Mouse (Mus musculus) kidney, adult 2 months (tissue): ENCODE results near the gene Slc29a1. TPM values are rescaled to one million over a fixed set of nuclear protein-coding genes. Genes with fewer than 3 reads are reported as not detected.

Experiments
- DNase-seq: peaks from one replicate; pipeline ENCODE4 v3.0.0; 2021
- H3K27ac ChIP-seq: fragments of 200-500 bp; 2 replicates; pipeline ENCODE4 v1.5.1; 2012; ENCODE audit warnings: low read depth, low read length, control low read depth, inconsistent platforms; ENCODE audit not compliant: insufficient read depth
- H3K27me3 ChIP-seq: fragments of 200-500 bp; replicated peaks from 2 replicates; pipeline ENCODE4 v1.6.1; 2012; ENCODE audit warnings: mild to moderate bottlenecking, moderate library complexity, low read length, inconsistent platforms; ENCODE audit not compliant: control insufficient read depth, insufficient read depth
- H3K36me3 ChIP-seq: fragments of 200-500 bp; 2 replicates; pipeline ENCODE4 v1.6.1; 2012; ENCODE audit warnings: mild to moderate bottlenecking, moderate library complexity, low read length, inconsistent platforms; ENCODE audit not compliant: control insufficient read depth, insufficient read depth
- H3K4me1 ChIP-seq: fragments of 200-500 bp; 2 replicates; pipeline ENCODE4 v1.6.1; 2011; ENCODE audit warnings: low read length; ENCODE audit not compliant: control insufficient read depth, insufficient read depth
- H3K4me3 ChIP-seq: fragments of 200-500 bp; 2 replicates; pipeline ENCODE4 v1.5.1; 2011; ENCODE audit warnings: mild to moderate bottlenecking, low read depth, low read length, control low read depth; ENCODE audit not compliant: insufficient read depth
- CTCF ChIP-seq: fragments of 200-500 bp; conservative IDR thresholded peaks from 2 replicates; pipeline ENCODE4 v1.5.1; 2011; ENCODE audit warnings: low read depth, mild to moderate bottlenecking, control low read depth, low read length, moderate library complexity, mixed read lengths; ENCODE audit not compliant: insufficient read depth, insufficient read length
- POLR2A ChIP-seq: fragments of 200-500 bp; IDR thresholded peaks from one replicate; pipeline ENCODE4 v1.6.1; 2011; ENCODE audit warnings: low read depth, low read length, control low read depth
- WGBS: fragments of 180-500 bp; shearing (Covaris S2); methylation state at CpG from one replicate; pipeline ENCODE4 v1.1.7; 2018; 5-methylcytosine and 5-hydroxymethylcytosine counted together
- polyA plus RNA-seq: library from polyadenylated mRNA; depleted of rRNA; stranded (reverse); fragments of >200 nt; gene quantifications from 2 replicates; pipeline ENCODE4 v1.2.3, GENCODE M21; 2012

The Slc29a1 gene
- polyA plus RNA-seq, 1 experiment = 89.5 TPM

- 33% methylated on average over 3 of the region's 3 CpGs for WGBS
- H3K27ac ChIP-seq = no peak overlapping the region
- peaks cover 19% of the 10 kb centered on the region for H3K4me1 ChIP-seq
These were observed 515 bp downstream of the Slc29a1 start for GRCm38 (mm10) chr17:45598891-45599290.

GRCm38 (mm10) chr17:45598376-45598775 lies 1.0 kb downstream of the Slc29a1 start:
- WGBS = 83% methylated on average over 2 of the region's 2 CpGs
- TF ChIP-seq CTCF (no peak), POLR2A (no peak)
- Histone ChIP-seq H3K4me3 (no peak overlapping the region), H3K36me3 (no peaks in the 10 kb centered on the region), H3K27ac (peak overlapping the region; percentile 30; the same call in 1 of the 2 replicates), H3K4me1 (peaks cover 19% of the 10 kb centered on the region), H3K27me3 (no peaks in the 10 kb centered on the region)
- DNase-seq = no peak

More at GRCm38 (mm10) chr17:45598891-45599290, 515 bp downstream of the Slc29a1 start:
- TF ChIP-seq CTCF (no peak), POLR2A (no peak)
- no peaks in the 10 kb centered on the region for H3K36me3 ChIP-seq
- DNase-seq = no peak
- 0 out of 2 replicates have a peak overlapping the region, but pooled peaks have one; percentile 35 for H3K4me3 ChIP-seq
- no peaks in the 10 kb centered on the region for H3K27me3 ChIP-seq

- Histone ChIP-seq H3K27ac (peak overlapping the region; percentile 32; the same call in 1 of the 2 replicates), H3K4me1 (peaks cover 24% of the 10 kb centered on the region), H3K4me3 (no peak overlapping the region), H3K27me3 (no peaks in the 10 kb centered on the region), H3K36me3 (no peaks in the 10 kb centered on the region)
- DNase-seq = peak; percentile 40
- WGBS = 39% methylated on average over 3 of the region's 3 CpGs
- no peak for TF ChIP-seq CTCF
- no peak for TF ChIP-seq POLR2A
These were observed 1.6 kb downstream of the Slc29a1 start for GRCm38 (mm10) chr17:45597787-45598186.

DNA sequence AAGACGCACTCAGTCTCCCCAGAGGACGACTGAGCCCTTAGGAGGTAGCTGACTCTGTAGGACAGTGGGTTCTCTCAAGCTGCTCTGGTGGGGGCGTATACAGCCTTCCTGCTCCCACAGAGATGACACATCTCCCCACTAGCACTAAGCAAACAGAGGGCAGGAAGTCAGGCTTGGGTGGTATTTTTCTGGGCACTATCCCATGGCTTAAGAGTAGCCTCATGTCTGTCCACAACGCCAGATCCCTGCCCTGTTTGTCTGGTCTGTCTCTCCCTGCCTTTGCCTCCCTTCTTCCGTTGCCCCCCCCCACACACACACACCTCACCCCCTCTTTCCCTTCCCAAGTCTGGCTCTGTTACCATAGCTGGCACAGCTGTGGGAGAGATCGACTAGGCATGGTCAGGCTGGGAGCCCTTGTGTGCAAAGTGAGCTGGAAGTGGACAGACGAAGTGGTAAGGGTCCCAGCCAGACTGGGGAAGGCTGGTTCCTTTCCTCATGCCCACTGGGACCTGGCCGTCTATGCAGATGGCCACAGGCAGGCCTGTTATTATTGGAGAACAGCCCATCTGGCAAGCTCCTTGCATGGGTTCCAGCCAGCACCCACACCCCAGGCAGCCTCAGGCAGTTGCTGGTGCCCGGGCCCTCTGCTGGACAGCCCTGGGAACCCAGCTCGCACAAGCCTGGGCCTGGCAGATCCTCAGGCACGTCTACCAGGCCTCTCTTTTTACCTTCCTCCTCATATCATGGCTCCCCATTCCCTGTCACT lies 2.6 kb downstream of the Slc29a1 start:
- DNase-seq = peak; percentile 91
- 24% methylated on average over 11 of the region's 11 CpGs for WGBS
- Histone ChIP-seq H3K27me3 (no peaks in the 10 kb centered on the region), H3K4me3 (no peak overlapping the region), H3K27ac (peak overlapping the region; percentile 54), H3K36me3 (no peaks in the 10 kb centered on the region), H3K4me1 (peaks cover 24% of the 10 kb centered on the region)
- no peak for TF ChIP-seq POLR2A
- peak; percentile 70 for TF ChIP-seq CTCF

DNA sequence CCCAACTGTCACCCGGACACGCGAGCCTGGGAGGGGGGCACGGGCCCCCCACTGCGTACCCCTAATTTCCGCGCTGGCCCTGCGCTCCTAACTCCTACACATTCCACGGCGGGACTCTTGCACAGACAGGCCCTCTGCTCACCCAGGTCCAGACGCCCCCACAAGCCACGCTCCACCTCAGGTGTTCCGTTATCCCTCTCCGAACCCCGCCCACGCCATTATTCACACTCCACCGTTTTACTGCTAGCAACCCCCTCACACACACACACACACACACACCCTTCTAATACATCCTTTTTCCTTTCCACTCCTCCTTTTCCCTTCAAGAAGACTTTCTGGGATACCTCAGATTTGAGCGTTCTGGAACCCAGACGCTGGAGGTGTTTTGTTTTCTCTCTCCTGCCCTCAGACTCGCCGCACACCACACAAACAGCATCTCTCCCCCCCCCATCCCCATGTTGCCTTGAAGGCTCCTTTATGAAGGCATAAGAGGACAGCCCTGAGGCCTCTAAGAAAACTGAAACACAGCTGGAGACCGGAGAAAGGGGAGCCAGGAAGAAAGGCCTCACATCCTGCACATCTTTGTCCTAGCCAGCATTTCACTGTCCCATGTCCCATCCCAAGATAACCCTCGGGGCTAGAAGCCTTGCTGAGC lies 3.5 kb downstream of the Slc29a1 start:
- Histone ChIP-seq H3K36me3 (no peaks in the 10 kb centered on the region), H3K4me1 (peaks cover 27% of the 10 kb centered on the region), H3K27ac (peak overlapping the region; percentile 3; the same call in 1 of the 2 replicates), H3K4me3 (peak overlapping the region; percentile 66), H3K27me3 (no peaks in the 10 kb centered on the region)
- 20% methylated on average over 23 of the region's 23 CpGs for WGBS
- DNase-seq = no peak
- TF ChIP-seq CTCF (no peak), POLR2A (no peak)

- Histone ChIP-seq H3K4me3 (peak overlapping the region; percentile 66), H3K27me3 (no peaks in the 10 kb centered on the region), H3K4me1 (peaks cover 28% of the 10 kb centered on the region), H3K27ac (peak overlapping the region; percentile 44), H3K36me3 (no peaks in the 10 kb centered on the region)
- 4% methylated on average over 58 of the region's 58 CpGs for WGBS
- DNase-seq = peak; percentile 80
- TF ChIP-seq CTCF (no peak), POLR2A (peak; percentile 4)
These were observed 4.3 kb downstream of the Slc29a1 start for GRCm38 (mm10) chr17:45594881-45595735.
